Comparison of ENCODE assay signal across 14 mouse cellular contexts in genomic region chr15:101192260-101192640, GRCm38 (mm10). TPM values are rescaled to one million over a fixed set of nuclear protein-coding genes. Genes with fewer than 3 reads are reported as not detected.
A peak's percentile ranks its signal among the peaks of the same experiment; 100 is the strongest.
DNase-seq lines count a peak whose midpoint lies in the region; ATAC-seq and TF ChIP-seq lines count a peak whose summit lies in the region.
"Had no signal": no experiment of that assay in that cellular context is flagged by ENCODE, and none has a peak within 500 bp of the region (broad histone marks: within the 10 kb centered on the region; RNA-seq: fewer than 3 reads in every experiment).

No protein-coding gene starts in this region.

- H3K4me3 ChIP-seq in embryonic facial prominence, embryonic 12.5 days, result no peak overlapping the region
- H3K4me3 ChIP-seq in embryonic facial prominence, embryonic 10.5 days, result no peak overlapping the region
- no peak overlapping the region for H3K4me3 ChIP-seq in heart, embryonic 15.5 days
- H3K4me3 ChIP-seq in left cerebral cortex, adult 2 months, result no peak overlapping the region
- H3K4me3 ChIP-seq in forebrain, embryonic 13.5 days, result no peak overlapping the region
- H3K4me3 ChIP-seq: erythroblast, embryonic 14.5 days; hindbrain, embryonic 15.5 days; liver, embryonic 13.5 days had no signal

- no peak overlapping the region for H3K9ac ChIP-seq in embryonic facial prominence, embryonic 12.5 days
- H3K9ac ChIP-seq in heart, embryonic 15.5 days, result no peak overlapping the region
- no peak overlapping the region for H3K9ac ChIP-seq in forebrain, embryonic 13.5 days
- H3K9ac ChIP-seq: hindbrain, embryonic 15.5 days; liver, embryonic 13.5 days had no signal

- 62% methylated on average over 7 of the region's 7 CpGs for WGBS in embryonic facial prominence, embryonic 12.5 days
- WGBS in embryonic facial prominence, embryonic 10.5 days, result 58% methylated on average over 7 of the region's 7 CpGs
- 35% methylated on average over 7 of the region's 7 CpGs for WGBS in heart, embryonic 15.5 days
- 28% methylated on average over 7 of the region's 7 CpGs for WGBS in forebrain, embryonic 13.5 days

- TF ChIP-seq CTCF in left cerebral cortex, adult 2 months (IDR thresholded peaks at IDR 0.05), result no peak

- 0 out of 2 replicates have a peak overlapping the region, but pooled peaks have one; percentile 23 for H3K27ac ChIP-seq in embryonic facial prominence, embryonic 12.5 days
- H3K27ac ChIP-seq in embryonic facial prominence, embryonic 10.5 days (replicated peaks), result no peak overlapping the region
- peak overlapping the region; percentile 60 for H3K27ac ChIP-seq in heart, embryonic 15.5 days
- 0 out of 2 replicates have a peak overlapping the region, but pooled peaks have one; percentile 30 for H3K27ac ChIP-seq in left cerebral cortex, adult 2 months
- 0 out of 2 replicates have a peak overlapping the region, but pooled peaks have one; percentile 49 for H3K27ac ChIP-seq in forebrain, embryonic 13.5 days
- H3K27ac ChIP-seq: liver, embryonic 13.5 days had no signal

- no peak for DNase-seq in embryonic facial prominence, embryonic 10.5 days (ENCODE audit: low spot score)
- DNase-seq in heart, postnatal 10 days, result no peak
- DNase-seq in left cerebral cortex, adult 2 months (ENCODE audit: extremely low spot score in 1 of 2, low spot score in 2 of 2), result no peak
- no peak for DNase-seq in left cerebral cortex, postnatal 10 days (ENCODE audit: extremely low spot score in 1 of 2, low spot score in 2 of 2)
- no peak for DNase-seq in cerebellum, adult 9-11 months
- DNase-seq: cerebellum, adult 11-12 months; kidney, adult 2 months; liver, embryonic 13.5 days had no signal

- no peak overlapping the region for H3K4me2 ChIP-seq in embryonic facial prominence, embryonic 12.5 days (replicated peaks)
- H3K4me2 ChIP-seq in heart, embryonic 15.5 days, result 0 out of 2 replicates have a peak overlapping the region, but pooled peaks have one; percentile 30
- H3K4me2 ChIP-seq in forebrain, embryonic 13.5 days, result no peak overlapping the region
- H3K4me2 ChIP-seq: hindbrain, embryonic 15.5 days; liver, embryonic 13.5 days had no signal

- no peaks in the 10 kb centered on the region for H3K27me3 ChIP-seq in embryonic facial prominence, embryonic 12.5 days
- no peaks in the 10 kb centered on the region for H3K27me3 ChIP-seq in embryonic facial prominence, embryonic 10.5 days (replicated peaks; ENCODE audit: low read depth, poor library complexity, severe bottlenecking)
- H3K27me3 ChIP-seq in heart, embryonic 15.5 days, result no peaks in the 10 kb centered on the region
- H3K27me3 ChIP-seq in forebrain, embryonic 13.5 days, result peaks cover 4% of the 10 kb centered on the region
- H3K27me3 ChIP-seq: CH12.LX; hindbrain, embryonic 15.5 days; liver, embryonic 13.5 days had no signal

- peaks cover 31% of the 10 kb centered on the region for H3K36me3 ChIP-seq in embryonic facial prominence, embryonic 12.5 days
- H3K36me3 ChIP-seq in embryonic facial prominence, embryonic 10.5 days (replicated peaks), result peaks cover 39% of the 10 kb centered on the region
- peaks cover 27% of the 10 kb centered on the region for H3K36me3 ChIP-seq in heart, embryonic 15.5 days
- H3K36me3 ChIP-seq in forebrain, embryonic 13.5 days (ENCODE audit: poor library complexity, severe bottlenecking), result peaks cover 35% of the 10 kb centered on the region

- no peaks in the 10 kb centered on the region for H3K9me3 ChIP-seq in embryonic facial prominence, embryonic 12.5 days
- no peaks in the 10 kb centered on the region for H3K9me3 ChIP-seq in embryonic facial prominence, embryonic 10.5 days
- H3K9me3 ChIP-seq in heart, embryonic 15.5 days (replicated peaks), result no peaks in the 10 kb centered on the region
- no peaks in the 10 kb centered on the region for H3K9me3 ChIP-seq in forebrain, embryonic 13.5 days (replicated peaks)
- H3K9me3 ChIP-seq: hindbrain, embryonic 15.5 days; liver, embryonic 13.5 days had no signal

- no peak for ATAC-seq in embryonic facial prominence, embryonic 12.5 days (ENCODE audit: insufficient number of reproducible peaks, insufficient read depth, low FRiP score, low TSS enrichment)
- no peak for ATAC-seq in heart, embryonic 15.5 days (replicated peaks; ENCODE audit: insufficient number of reproducible peaks, insufficient read depth, low FRiP score, low read depth)
- no peak for ATAC-seq in forebrain, embryonic 13.5 days

- intact Hi-C loops in heart, postnatal 10 days (cut with DNase I), result no loop called here
- intact Hi-C loops in left cerebral cortex, adult 2 months (cut with DNase I), result loop anchor here (10.0 kb wide), 1 partner anchor 493 kb away; the partner anchor contains the start of gene Krt6b
- intact Hi-C loops in left cerebral cortex, postnatal 10 days (cut with DNase I), result loop anchor here (10.0 kb wide), 1 partner anchor 127 kb away; no protein-coding TSS in a partner anchor

- H3K4me1 ChIP-seq in embryonic facial prominence, embryonic 12.5 days, result peaks cover 24% of the 10 kb centered on the region
- peaks cover 30% of the 10 kb centered on the region for H3K4me1 ChIP-seq in embryonic facial prominence, embryonic 10.5 days
- peaks cover 55% of the 10 kb centered on the region for H3K4me1 ChIP-seq in heart, embryonic 15.5 days (replicated peaks)
- peaks cover 44% of the 10 kb centered on the region for H3K4me1 ChIP-seq in forebrain, embryonic 13.5 days

RNA-seq across cellular contexts. Expression of gene Acvr1b, which starts 18.4 kb away (rescaled TPM):
- polyA plus RNA-seq in embryonic facial prominence, embryonic 12.5 days (2016; fragmentation: Nextera tagmentation; extraction: Ambion mirVana), result 7.5 and 8.2 TPM in 2 replicates
- polyA plus RNA-seq in embryonic facial prominence, embryonic 10.5 days (2016; fragmentation: Nextera tagmentation; extraction: Ambion mirVana), result 5.5 and 6.2 TPM in 2 replicates
- 5.8 and 6.9 TPM in 2 replicates for polyA plus RNA-seq in heart, embryonic 15.5 days (2015; fragmentation: Nextera tagmentation; extraction: Ambion mirVana)
- total RNA-seq in heart, postnatal 10 days (2021), result 10 to 100 TPM; 18.7 to 20.9 TPM
- 100 to 1,000 TPM; 102 to 114 TPM for total RNA-seq in left cerebral cortex, adult 2 months (2021)
- 100 to 1,000 TPM; 110 to 113 TPM for total RNA-seq in left cerebral cortex, postnatal 10 days (2021)
- 14.3 and 15.8 TPM in 2 replicates for polyA plus RNA-seq in forebrain, embryonic 13.5 days (2015; fragmentation: Nextera tagmentation; extraction: Ambion mirVana)

RNA-seq across cellular contexts. Expression of gene Grasp, which starts 31.7 kb away (rescaled TPM):
- 9.5 and 10.7 TPM in 2 replicates for polyA plus RNA-seq in embryonic facial prominence, embryonic 12.5 days (2016; fragmentation: Nextera tagmentation; extraction: Ambion mirVana)
- polyA plus RNA-seq in embryonic facial prominence, embryonic 10.5 days (2016; fragmentation: Nextera tagmentation; extraction: Ambion mirVana), result 5.3 and 6.7 TPM in 2 replicates
- 3.3 and 5.0 TPM in 2 replicates for polyA plus RNA-seq in heart, embryonic 15.5 days (2015; fragmentation: Nextera tagmentation; extraction: Ambion mirVana)
- 10 to 100 TPM; 14.9 to 18.0 TPM for total RNA-seq in heart, postnatal 10 days (2021)
- total RNA-seq in left cerebral cortex, adult 2 months (2021), result 100 to 1,000 TPM in 1 of 2 experiments, 10 to 100 TPM in 1; 89.7 to 107 TPM
- total RNA-seq in left cerebral cortex, postnatal 10 days (2021), result 10 to 100 TPM; 30.9 to 34.2 TPM
- polyA plus RNA-seq in forebrain, embryonic 13.5 days (2015; fragmentation: Nextera tagmentation; extraction: Ambion mirVana), result 1.3 and 1.5 TPM in 2 replicates
